Mouse (Mus musculus): ENCODE measurements around the gene Rhot2. TPM values are rescaled to one million over a fixed set of nuclear protein-coding genes. Genes with fewer than 3 reads are reported as not detected.
A peak's percentile ranks its signal among the peaks of the same experiment; 100 is the strongest.

Rhot2 gene
- total RNA-seq, 1 experiment, result 36.8 TPM

DNA sequence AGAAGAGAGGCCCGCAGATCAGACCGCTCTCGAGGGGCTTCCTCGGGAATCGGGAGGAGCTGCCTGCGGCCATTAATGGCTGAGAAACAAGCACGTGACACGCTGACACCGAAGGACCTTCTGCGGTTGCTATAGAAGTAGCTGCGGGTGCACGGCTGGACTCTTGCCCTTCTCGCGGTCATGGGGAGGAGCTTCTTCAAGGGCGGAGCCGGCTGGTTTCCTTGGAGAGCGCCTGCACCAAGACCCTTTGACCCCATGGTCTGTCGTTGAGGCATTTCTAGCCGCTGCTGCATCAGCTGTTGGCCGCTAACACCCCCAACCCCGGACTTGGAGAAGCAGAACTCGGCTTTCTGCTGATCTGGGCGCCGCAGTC lies 11.4 kb downstream of the Rhot2 start, which contains the start of gene Stub1:
Stub1 (minus strand) TSS at position 114 of the 373 bp plus-strand sequence.
- Histone ChIP-seq H3K36me3 (ENCODE audit: control insufficient read depth, insufficient read depth, low read length, poor library complexity, severe bottlenecking) (peaks cover 42% of the 10 kb centered on the region), H3K4me1 (ENCODE audit: control insufficient read depth in 2 of 2, insufficient read depth in 2 of 2, low read length in 2 of 2, poor library complexity in 1 of 2) (peaks cover 2 to 29% of the 10 kb centered on the region in 2 experiments; a peak in 1 of 4 replicates), H3K9ac (ENCODE audit: insufficient read depth, low read depth, low read length, poor library complexity, severe bottlenecking) (peak within 1 kb of the TSS; percentile 97), H3K9me3 (ENCODE audit: control insufficient read depth, insufficient read depth, low read depth, low read length) (no peaks in the 10 kb centered on the region), H3K4me3 (ENCODE audit: insufficient read depth in 1 of 2, low read depth in 1 of 2, low read length in 2 of 2, poor library complexity in 1 of 2, severe bottlenecking in 1 of 2) (peak within 1 kb of the TSS; percentile 96 to 97), H3K27ac (ENCODE audit: insufficient read depth, low read depth, low read length, poor library complexity, severe bottlenecking) (peak within 1 kb of the TSS; percentile 86)
- TF ChIP-seq CHD2 (IDR thresholded peaks at IDR 0.05; ENCODE audit: low read depth, low read length) (no peak), ZC3H11A (IDR thresholded peaks at IDR 0.05; ENCODE audit: borderline replicate concordance, low read depth, low read length) (no peak), HCFC1 (IDR thresholded peaks at IDR 0.05; ENCODE audit: borderline replicate concordance, insufficient read depth, low read length) (no peak), MAFK (IDR thresholded peaks at IDR 0.05; ENCODE audit: insufficient read depth, low read depth, low read length) (no peak), ZNF384 (IDR thresholded peaks at IDR 0.05; ENCODE audit: low read depth, low read length) (no peak)
- peak; percentile 80 for DNase-seq (ENCODE audit: low read depth, low spot score)
- in situ Hi-C loops (cut with MboI; ENCODE audit: low sequenced_read_pairs in 2 of 2, unreplicated experiment in 2 of 2), result no loop called here

DNA sequence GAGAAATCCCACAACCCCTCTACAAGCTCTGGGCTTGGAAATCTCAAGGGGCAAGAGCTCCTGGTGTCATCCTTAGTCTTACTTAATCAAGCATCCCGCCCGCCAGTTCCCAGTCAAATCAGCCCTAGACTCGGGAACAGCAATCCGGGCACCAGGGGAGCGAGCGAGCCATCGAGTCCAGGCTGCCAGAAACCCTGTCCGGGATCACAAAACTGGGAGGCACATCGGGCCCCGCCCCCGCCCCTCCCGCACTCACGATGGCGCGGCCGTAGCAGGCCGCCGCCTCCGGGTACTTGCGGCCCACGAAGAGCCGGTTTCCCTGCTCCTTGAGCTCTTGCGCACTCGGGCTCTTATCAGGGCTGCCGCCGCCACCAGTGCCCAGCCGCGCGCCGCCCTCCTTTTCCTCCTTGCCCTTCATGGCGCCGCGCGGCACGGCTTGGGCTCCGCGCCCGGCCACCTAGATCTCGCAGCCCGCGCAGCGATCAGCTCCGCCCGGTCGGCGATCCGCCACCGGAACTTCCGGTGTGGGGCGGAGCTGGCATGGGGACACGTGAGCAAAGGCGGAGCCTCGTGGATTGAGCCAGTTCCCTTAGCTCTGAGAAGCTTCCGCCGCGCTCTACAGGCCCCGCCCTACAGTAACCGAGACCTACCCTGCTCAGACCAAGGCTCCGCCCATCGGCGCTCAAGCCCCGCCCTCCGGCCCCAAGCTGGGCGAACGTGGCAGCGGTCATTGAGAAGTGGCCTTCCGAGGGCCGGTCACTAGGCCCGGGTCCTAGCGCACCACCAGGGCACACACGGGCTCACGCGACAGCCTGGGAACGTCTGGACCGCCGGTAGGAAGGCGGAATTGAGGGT lies 12.0 kb downstream of the Rhot2 start:
- H3K9me3 ChIP-seq (ENCODE audit: control insufficient read depth, insufficient read depth, low read depth, low read length), result no peaks in the 10 kb centered on the region
- H3K9ac ChIP-seq (ENCODE audit: insufficient read depth, low read depth, low read length, poor library complexity, severe bottlenecking), result peak overlapping the region; percentile 97
- peak overlapping the region; percentile 86 for H3K27ac ChIP-seq (ENCODE audit: insufficient read depth, low read depth, low read length, poor library complexity, severe bottlenecking)
- H3K36me3 ChIP-seq (ENCODE audit: control insufficient read depth, insufficient read depth, low read length, poor library complexity, severe bottlenecking), result peaks cover 43% of the 10 kb centered on the region
- peak overlapping the region; percentile 96 to 97 for H3K4me3 ChIP-seq (ENCODE audit: insufficient read depth in 1 of 2, low read depth in 1 of 2, low read length in 2 of 2, poor library complexity in 1 of 2, severe bottlenecking in 1 of 2)
- TF ChIP-seq ZNF384 (IDR thresholded peaks at IDR 0.05; ENCODE audit: low read depth, low read length), result no peak
- TF ChIP-seq HCFC1 (IDR thresholded peaks at IDR 0.05; ENCODE audit: borderline replicate concordance, insufficient read depth, low read length), result peak; percentile 71
- TF ChIP-seq CHD2 (IDR thresholded peaks at IDR 0.05; ENCODE audit: low read depth, low read length), result no peak
- peak; percentile 97 for DNase-seq (ENCODE audit: low read depth, low spot score)
- H3K4me1 ChIP-seq (ENCODE audit: control insufficient read depth in 2 of 2, insufficient read depth in 2 of 2, low read length in 2 of 2, poor library complexity in 1 of 2), result peaks cover 2 to 32% of the 10 kb centered on the region in 2 experiments; a peak in 1 of 4 replicates
- in situ Hi-C loops (cut with MboI; ENCODE audit: low sequenced_read_pairs in 2 of 2, unreplicated experiment in 2 of 2), result no loop called here

GRCm38 (mm10) chr17:25831451-25832281 lies 13.0 kb downstream of the Rhot2 start:
- Histone ChIP-seq H3K4me1 (ENCODE audit: control insufficient read depth in 2 of 2, insufficient read depth in 2 of 2, low read length in 2 of 2, poor library complexity in 1 of 2) (peaks cover 2 to 36% of the 10 kb centered on the region in 2 experiments; a peak in 1 of 4 replicates), H3K4me3 (ENCODE audit: insufficient read depth in 1 of 2, low read depth in 1 of 2, low read length in 2 of 2, poor library complexity in 1 of 2, severe bottlenecking in 1 of 2) (peak overlapping the region; percentile 96 to 97), H3K9ac (ENCODE audit: insufficient read depth, low read depth, low read length, poor library complexity, severe bottlenecking) (peak overlapping the region; percentile 97), H3K27ac (ENCODE audit: insufficient read depth, low read depth, low read length, poor library complexity, severe bottlenecking) (no peak overlapping the region), H3K36me3 (ENCODE audit: control insufficient read depth, insufficient read depth, low read length, poor library complexity, severe bottlenecking) (peaks cover 51% of the 10 kb centered on the region), H3K9me3 (ENCODE audit: control insufficient read depth, insufficient read depth, low read depth, low read length) (no peaks in the 10 kb centered on the region)
- DNase-seq (ENCODE audit: low read depth, low spot score), result no peak
- TF ChIP-seq ZC3H11A (IDR thresholded peaks at IDR 0.05; ENCODE audit: borderline replicate concordance, low read depth, low read length) (no peak), MAFK (IDR thresholded peaks at IDR 0.05; ENCODE audit: insufficient read depth, low read depth, low read length) (no peak), HCFC1 (IDR thresholded peaks at IDR 0.05; ENCODE audit: borderline replicate concordance, insufficient read depth, low read length) (no peak), ZNF384 (IDR thresholded peaks at IDR 0.05; ENCODE audit: low read depth, low read length) (no peak), CHD2 (IDR thresholded peaks at IDR 0.05; ENCODE audit: low read depth, low read length) (no peak)
- in situ Hi-C loops (cut with MboI; ENCODE audit: low sequenced_read_pairs in 2 of 2, unreplicated experiment in 2 of 2), result no loop called here

DNA sequence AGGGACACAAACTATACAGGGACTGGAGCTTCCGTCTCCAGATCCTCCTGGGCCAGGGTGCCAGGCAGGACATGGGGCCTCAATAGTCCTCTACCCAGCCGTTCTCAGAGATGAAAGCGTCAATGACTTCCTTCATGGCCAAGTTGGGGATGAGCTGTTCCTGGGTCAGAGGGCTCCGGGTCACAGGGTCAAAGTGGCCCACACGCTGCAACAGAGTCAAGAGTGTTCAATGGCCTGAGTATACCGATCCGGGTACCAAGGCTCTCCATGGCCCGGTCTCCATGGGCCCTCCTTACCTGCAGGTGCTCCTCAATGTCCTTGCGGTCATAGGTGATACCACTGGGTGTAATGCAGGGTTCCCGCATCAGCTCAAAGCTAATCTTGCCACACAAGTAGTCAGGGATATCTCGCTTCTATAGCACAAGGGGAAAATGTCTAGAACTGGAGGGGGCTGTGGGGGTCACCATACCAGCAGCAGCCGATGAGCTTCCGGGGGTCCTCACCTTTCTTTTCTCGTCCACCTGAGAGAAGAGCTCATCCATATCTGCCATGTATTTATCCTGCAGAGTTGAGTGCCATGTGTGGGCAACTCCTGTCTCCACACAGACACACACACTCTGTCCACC lies 13.7 kb downstream of the Rhot2 start:
- Histone ChIP-seq H3K4me1 (ENCODE audit: control insufficient read depth in 2 of 2, insufficient read depth in 2 of 2, low read length in 2 of 2, poor library complexity in 1 of 2) (peaks cover 2 to 31% of the 10 kb centered on the region in 2 experiments; a peak in 1 of 4 replicates), H3K36me3 (ENCODE audit: control insufficient read depth, insufficient read depth, low read length, poor library complexity, severe bottlenecking) (peaks cover 55% of the 10 kb centered on the region), H3K27ac (ENCODE audit: insufficient read depth, low read depth, low read length, poor library complexity, severe bottlenecking) (no peak overlapping the region), H3K4me3 (ENCODE audit: insufficient read depth in 1 of 2, low read depth in 1 of 2, low read length in 2 of 2, poor library complexity in 1 of 2, severe bottlenecking in 1 of 2) (no peak overlapping the region), H3K9me3 (ENCODE audit: control insufficient read depth, insufficient read depth, low read depth, low read length) (no peaks in the 10 kb centered on the region), H3K9ac (ENCODE audit: insufficient read depth, low read depth, low read length, poor library complexity, severe bottlenecking) (no peak overlapping the region)
- in situ Hi-C loops (cut with MboI; ENCODE audit: low sequenced_read_pairs in 2 of 2, unreplicated experiment in 2 of 2), result no loop called here
- DNase-seq (ENCODE audit: low read depth, low spot score), result no peak
- TF ChIP-seq MAFK (IDR thresholded peaks at IDR 0.05; ENCODE audit: insufficient read depth, low read depth, low read length), result no peak
- TF ChIP-seq HCFC1 (IDR thresholded peaks at IDR 0.05; ENCODE audit: borderline replicate concordance, insufficient read depth, low read length), result no peak
- no peak for TF ChIP-seq CHD2 (IDR thresholded peaks at IDR 0.05; ENCODE audit: low read depth, low read length)

All from ES-E14 (cell line).